Mouse (Mus musculus) heart, embryonic 12.5 days (tissue): ENCODE results near the gene Ift140. TPM values are rescaled to one million over a fixed set of nuclear protein-coding genes. Genes with fewer than 3 reads are reported as not detected.
A peak's percentile ranks its signal among the peaks of the same experiment; 100 is the strongest.

Experiments
- ATAC-seq: fragments of 200-750 bp; cut with Nextera tagmentation; 2 replicates; pipeline ENCODE4 v1.8.0; 2017; ENCODE audit warnings: moderate TSS enrichment, moderate library complexity; ENCODE audit not compliant: insufficient number of reproducible peaks, low FRiP score
- H3K27ac ChIP-seq: fragments of 300-500 bp; sonication (generic); 2 replicates; pipeline ENCODE4 v1.5.1; 2016; ENCODE audit warnings: mild to moderate bottlenecking, moderate library complexity; ENCODE audit not compliant: poor library complexity, severe bottlenecking
- H3K27me3 ChIP-seq: fragments of 300-500 bp; sonication (generic); replicated peaks from 2 replicates; pipeline ENCODE4 v1.6.1; 2016; ENCODE audit warnings: mild to moderate bottlenecking, moderate library complexity
- H3K36me3 ChIP-seq: fragments of 300-500 bp; sonication (generic); 2 replicates; pipeline ENCODE4 v1.6.1; 2016; ENCODE audit warnings: mild to moderate bottlenecking, moderate library complexity
- H3K4me1 ChIP-seq: fragments of 300-500 bp; sonication (generic); replicated peaks from 2 replicates; pipeline ENCODE4 v1.6.1; 2016; ENCODE audit warnings: mild to moderate bottlenecking
- H3K4me2 ChIP-seq: fragments of 300-500 bp; sonication (generic); 2 replicates; pipeline ENCODE4 v1.6.1; 2016; ENCODE audit warnings: mild to moderate bottlenecking, moderate library complexity
- H3K4me3 ChIP-seq: fragments of 300-500 bp; sonication (generic); 2 replicates; pipeline ENCODE4 v1.5.1; 2016; ENCODE audit warnings: mild to moderate bottlenecking
- H3K9ac ChIP-seq: fragments of 300-500 bp; sonication (generic); 2 replicates; pipeline ENCODE4 v1.6.1; 2016; ENCODE audit warnings: mild to moderate bottlenecking, moderate library complexity
- H3K9me3 ChIP-seq: fragments of 300-500 bp; sonication (generic); replicated peaks from 2 replicates; pipeline ENCODE4 v1.6.1; 2016; ENCODE audit warnings: mild to moderate bottlenecking, moderate library complexity
- WGBS: fragments of 180-500 bp; shearing (Covaris S2); methylation state at CpG from one replicate; pipeline ENCODE4 v1.1.7; 2016; 5-methylcytosine and 5-hydroxymethylcytosine counted together
- polyA plus RNA-seq: library from polyadenylated mRNA; unstranded; fragments of >200 nt; fragmentation: Nextera tagmentation; extraction: Ambion mirVana; gene quantifications from 2 replicates; pipeline ENCODE4 v1.2.1, GENCODE M21; 2016

The Ift140 gene
- polyA plus RNA-seq, result 14.4 and 14.8 TPM in 2 replicates

DNA sequence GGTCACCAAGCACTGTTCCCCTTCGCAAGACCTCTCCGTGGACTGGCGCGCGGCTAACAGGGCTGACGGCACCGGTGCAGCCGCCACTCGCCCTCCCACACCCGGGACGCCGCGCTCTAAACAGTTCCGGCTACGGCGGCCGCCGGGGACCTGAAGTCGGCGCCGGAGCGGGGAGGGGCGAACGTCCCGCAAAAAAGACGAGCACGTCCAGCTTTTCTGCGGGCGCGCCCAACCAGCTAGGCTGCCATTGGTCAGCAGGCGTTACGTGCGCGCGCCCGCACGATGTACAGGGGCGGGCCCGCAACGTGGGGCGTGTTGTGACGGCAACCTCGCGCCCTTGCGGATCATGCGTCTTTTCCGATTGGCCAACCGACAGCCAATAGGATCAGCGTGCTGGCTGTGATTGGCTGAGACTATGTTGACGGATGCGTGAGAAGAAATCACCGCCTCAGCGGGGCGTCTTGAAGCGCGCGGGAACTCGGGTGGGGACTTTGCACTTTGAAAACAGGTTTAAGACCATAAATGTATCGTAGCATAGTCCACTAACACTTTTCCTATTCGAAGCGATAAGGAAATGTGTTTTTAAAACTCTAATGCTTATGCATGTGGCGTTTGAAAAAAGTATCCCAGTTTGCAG is at the start of gene Ift140, which contains the start of gene Cramp1l:
Gene Ift140, plus strand, starts transcription at position 431 of the 637 bp plus-strand sequence.
Gene Cramp1l, minus strand, starts transcription at position 134 of the 637 bp plus-strand sequence.
- H3K9ac ChIP-seq, result peak within 1 kb of the TSS; percentile 96
- peak within 1 kb of the TSS; percentile 98 for H3K4me2 ChIP-seq
- peak; percentile 97 for ATAC-seq
- H3K4me1 ChIP-seq, result peaks cover 11% of the 10 kb centered on the region
- no peaks in the 10 kb centered on the region for H3K9me3 ChIP-seq
- peak within 1 kb of the TSS; percentile 90 for H3K27ac ChIP-seq
- H3K27me3 ChIP-seq, result no peaks in the 10 kb centered on the region
- peaks cover 24% of the 10 kb centered on the region for H3K36me3 ChIP-seq
- H3K4me3 ChIP-seq, result peak within 1 kb of the TSS; percentile 98
- WGBS, result under 1% methylated on average over 62 of the region's 62 CpGs

DNA sequence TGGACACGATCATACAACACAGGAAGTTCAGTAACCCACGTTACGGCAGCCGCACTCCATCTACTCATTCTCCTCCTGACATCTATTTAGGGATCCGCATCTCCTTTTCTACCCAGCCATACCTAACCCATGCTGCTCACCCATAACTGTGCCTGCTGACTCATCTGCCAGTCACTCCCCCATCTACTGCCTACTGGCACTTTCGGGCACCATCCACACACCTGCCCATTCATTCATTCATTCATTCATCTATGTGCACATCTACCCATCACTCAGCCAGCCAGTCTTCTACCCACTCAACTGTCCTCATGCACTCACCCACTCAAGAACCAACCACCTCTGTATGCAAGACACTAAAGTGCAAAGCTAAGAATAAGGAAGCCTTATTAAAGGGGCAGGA is 28.7 kb upstream of the Ift140 start:
- no peak overlapping the region for H3K4me2 ChIP-seq
- no peaks in the 10 kb centered on the region for H3K27me3 ChIP-seq
- no peaks in the 10 kb centered on the region for H3K4me1 ChIP-seq
- H3K9me3 ChIP-seq, result no peaks in the 10 kb centered on the region
- H3K27ac ChIP-seq, result no peak overlapping the region
- H3K36me3 ChIP-seq, result peaks cover 91% of the 10 kb centered on the region
- no peak overlapping the region for H3K4me3 ChIP-seq
- no peak overlapping the region for H3K9ac ChIP-seq
- no peak for ATAC-seq
- 94% methylated on average over 6 of the region's 6 CpGs for WGBS

DNA sequence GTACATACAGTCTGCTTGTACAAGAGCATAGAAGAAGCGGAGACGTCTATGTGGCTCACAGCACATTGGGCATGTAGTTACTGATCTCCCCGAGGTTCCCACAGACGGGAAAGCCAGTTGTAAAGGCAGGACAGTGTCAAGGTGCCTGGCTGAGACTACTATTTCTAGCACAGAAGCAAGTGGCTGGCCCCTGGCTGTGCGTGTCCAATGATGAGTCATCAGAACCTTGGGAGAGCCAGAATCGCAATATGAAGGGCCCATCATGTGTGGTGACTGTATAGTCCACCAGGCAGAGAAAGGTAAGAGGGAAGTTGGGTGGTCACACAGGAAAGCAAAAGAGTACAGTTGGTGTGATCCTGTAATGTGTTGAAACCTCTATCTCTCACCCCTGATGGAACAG is 21.2 kb upstream of the Ift140 start:
- no peak for ATAC-seq
- WGBS, result 91% methylated on average over 6 of the region's 6 CpGs
- Histone ChIP-seq H3K9ac (no peak overlapping the region), H3K27me3 (no peaks in the 10 kb centered on the region), H3K4me3 (no peak overlapping the region), H3K36me3 (peaks cover 92% of the 10 kb centered on the region), H3K27ac (no peak overlapping the region), H3K4me2 (no peak overlapping the region), H3K9me3 (no peaks in the 10 kb centered on the region), H3K4me1 (no peaks in the 10 kb centered on the region)

DNA sequence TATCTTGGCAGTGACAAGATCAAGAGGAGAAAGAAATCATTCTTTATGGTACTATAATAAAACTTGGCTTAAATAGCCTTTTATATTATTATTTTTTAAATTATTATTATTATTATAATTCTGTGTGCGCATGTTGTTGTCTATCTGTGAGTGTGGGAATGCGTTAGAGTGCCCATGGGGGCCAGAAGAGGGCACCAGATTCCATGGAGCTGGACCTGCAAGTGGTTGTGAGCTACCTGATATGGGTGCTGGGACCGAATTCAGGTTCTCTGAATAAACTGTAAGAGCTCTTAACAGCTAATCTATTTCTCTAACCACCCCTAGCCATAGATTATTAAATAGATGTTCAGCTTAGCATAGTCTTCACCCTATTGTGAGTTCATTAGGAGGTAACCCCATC is 10.8 kb upstream of the Ift140 start:
- Histone ChIP-seq H3K4me3 (no peak overlapping the region), H3K4me2 (no peak overlapping the region), H3K27ac (no peak overlapping the region), H3K36me3 (peaks cover 81% of the 10 kb centered on the region), H3K27me3 (no peaks in the 10 kb centered on the region), H3K9me3 (no peaks in the 10 kb centered on the region), H3K9ac (no peak overlapping the region), H3K4me1 (0 out of 2 replicates have a peak, but pooled peaks cover 4% of the 10 kb centered on the region)
- no peak for ATAC-seq
- 93% methylated on average over 3 of the region's 3 CpGs for WGBS

DNA sequence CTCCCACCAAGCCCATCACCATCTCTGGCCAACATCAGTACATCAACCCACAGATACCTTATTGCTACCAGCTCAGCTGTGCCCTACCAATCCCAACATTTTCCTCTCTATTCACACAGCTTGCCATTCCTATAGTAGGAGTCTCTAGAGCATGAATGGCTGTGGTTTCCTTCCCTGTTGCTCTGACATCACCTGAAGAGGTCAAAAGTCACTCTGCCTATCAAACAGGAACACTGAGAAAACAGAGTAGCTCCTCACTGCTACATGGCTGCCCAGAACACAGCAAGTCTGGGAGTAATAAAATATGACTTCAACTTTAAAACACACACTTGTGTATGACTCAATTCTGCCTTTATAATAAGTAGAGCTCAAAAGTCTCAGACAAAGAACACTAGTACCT is 8.4 kb upstream of the Ift140 start:
- Histone ChIP-seq H3K4me2 (no peak overlapping the region), H3K4me3 (no peak overlapping the region), H3K4me1 (0 out of 2 replicates have a peak, but pooled peaks cover 4% of the 10 kb centered on the region), H3K27me3 (no peaks in the 10 kb centered on the region), H3K9ac (no peak overlapping the region), H3K36me3 (peaks cover 78% of the 10 kb centered on the region), H3K27ac (no peak overlapping the region), H3K9me3 (no peaks in the 10 kb centered on the region)
- ATAC-seq, result no peak

DNA sequence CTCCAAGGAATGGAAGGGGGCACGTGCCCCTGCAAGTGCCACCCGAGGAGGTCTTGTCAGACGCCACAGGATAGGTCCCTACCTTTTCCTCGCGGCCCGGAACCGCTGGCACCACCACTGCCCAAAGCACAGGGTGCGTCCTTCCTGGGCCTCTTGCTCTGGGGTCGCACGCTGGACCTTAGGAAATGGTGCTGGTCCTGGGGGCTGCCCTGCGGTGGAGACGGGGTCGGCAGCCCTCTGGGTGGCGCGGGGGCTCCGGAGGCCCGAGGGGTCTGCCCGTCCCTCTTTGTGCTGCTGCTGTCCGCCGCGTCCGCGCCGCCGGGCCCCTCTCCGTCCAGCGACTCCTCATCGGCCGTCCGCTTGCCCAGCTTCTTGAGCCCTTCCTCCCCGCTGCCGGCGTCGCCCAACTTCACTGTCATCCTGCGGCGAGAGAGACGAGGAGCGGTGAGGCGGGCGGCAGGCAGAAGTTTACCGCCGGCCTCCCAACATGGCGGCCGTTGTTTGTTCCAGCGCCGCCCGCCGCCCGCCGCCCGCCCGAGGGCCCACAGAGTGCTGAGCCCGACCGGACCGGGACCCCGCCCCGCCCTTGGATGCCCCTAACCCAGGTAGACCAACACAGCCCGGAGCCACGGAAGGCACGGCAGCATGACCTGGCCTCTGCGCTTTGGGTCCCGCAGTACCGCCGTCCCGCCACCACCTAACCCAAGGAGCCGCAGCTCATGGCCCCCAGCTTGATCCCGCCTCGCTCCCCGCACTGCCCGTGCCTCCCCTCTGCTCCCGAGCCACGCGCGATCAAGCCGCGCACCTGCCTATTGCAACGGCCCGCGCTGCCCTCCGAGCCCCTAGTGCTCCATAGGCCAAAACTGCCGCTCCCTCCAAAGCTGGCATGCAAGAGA is 2.0 kb upstream of the Ift140 start:
- WGBS, result under 1% methylated on average over 69 of the region's 81 CpGs
- Histone ChIP-seq H3K4me1 (peaks cover 11% of the 10 kb centered on the region), H3K27ac (peak overlapping the region; percentile 90), H3K9me3 (no peaks in the 10 kb centered on the region), H3K27me3 (no peaks in the 10 kb centered on the region), H3K4me3 (peak overlapping the region; percentile 98), H3K9ac (peak overlapping the region; percentile 96), H3K4me2 (peak overlapping the region; percentile 98), H3K36me3 (peaks cover 28% of the 10 kb centered on the region)
- ATAC-seq, result no peak

DNA sequence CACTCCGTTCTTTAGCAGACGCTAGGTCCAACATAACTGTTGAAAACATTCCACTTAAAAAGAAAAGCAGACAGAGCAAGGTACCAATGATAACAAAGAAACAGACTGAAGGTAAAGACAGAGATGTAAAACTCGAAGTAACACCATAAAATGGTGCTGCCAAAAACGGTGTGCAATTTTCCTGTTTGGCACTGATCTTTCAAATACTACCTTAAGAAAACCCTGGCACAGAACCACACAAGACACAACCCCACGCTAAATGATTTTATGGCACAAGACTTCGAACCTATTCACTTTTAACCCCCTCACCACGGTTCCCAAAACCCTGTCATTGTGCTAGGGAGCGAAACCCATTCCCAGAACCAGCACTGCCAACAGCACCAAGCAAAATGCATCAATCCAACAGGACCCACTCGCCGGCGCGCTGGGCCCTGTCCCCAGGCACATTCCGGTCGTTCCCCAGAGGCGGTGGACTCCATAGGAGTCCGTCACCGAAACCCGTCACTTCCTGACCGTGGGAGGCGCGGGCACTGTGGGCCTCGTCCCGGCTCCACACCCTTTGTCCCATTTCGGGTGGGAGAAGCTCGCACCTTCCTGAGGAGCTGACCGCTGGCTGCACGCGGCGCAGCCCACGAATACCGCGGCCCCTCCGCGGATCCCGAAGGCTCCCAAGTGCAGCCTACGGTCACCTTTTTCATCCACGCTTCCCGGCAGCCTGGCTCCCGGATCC is 879 bp upstream of the Ift140 start:
- under 1% methylated on average over 39 of the region's 39 CpGs for WGBS
- H3K27me3 ChIP-seq, result no peaks in the 10 kb centered on the region
- peak overlapping the region; percentile 96 for H3K9ac ChIP-seq
- H3K4me2 ChIP-seq, result peak overlapping the region; percentile 98
- 0 out of 2 replicates have a peak, but pooled peaks have one; percentile 7 for ATAC-seq
- H3K4me1 ChIP-seq, result peaks cover 11% of the 10 kb centered on the region
- H3K4me3 ChIP-seq, result peak overlapping the region; percentile 98
- H3K36me3 ChIP-seq, result peaks cover 25% of the 10 kb centered on the region
- peak overlapping the region; percentile 90 for H3K27ac ChIP-seq
- H3K9me3 ChIP-seq, result no peaks in the 10 kb centered on the region

DNA sequence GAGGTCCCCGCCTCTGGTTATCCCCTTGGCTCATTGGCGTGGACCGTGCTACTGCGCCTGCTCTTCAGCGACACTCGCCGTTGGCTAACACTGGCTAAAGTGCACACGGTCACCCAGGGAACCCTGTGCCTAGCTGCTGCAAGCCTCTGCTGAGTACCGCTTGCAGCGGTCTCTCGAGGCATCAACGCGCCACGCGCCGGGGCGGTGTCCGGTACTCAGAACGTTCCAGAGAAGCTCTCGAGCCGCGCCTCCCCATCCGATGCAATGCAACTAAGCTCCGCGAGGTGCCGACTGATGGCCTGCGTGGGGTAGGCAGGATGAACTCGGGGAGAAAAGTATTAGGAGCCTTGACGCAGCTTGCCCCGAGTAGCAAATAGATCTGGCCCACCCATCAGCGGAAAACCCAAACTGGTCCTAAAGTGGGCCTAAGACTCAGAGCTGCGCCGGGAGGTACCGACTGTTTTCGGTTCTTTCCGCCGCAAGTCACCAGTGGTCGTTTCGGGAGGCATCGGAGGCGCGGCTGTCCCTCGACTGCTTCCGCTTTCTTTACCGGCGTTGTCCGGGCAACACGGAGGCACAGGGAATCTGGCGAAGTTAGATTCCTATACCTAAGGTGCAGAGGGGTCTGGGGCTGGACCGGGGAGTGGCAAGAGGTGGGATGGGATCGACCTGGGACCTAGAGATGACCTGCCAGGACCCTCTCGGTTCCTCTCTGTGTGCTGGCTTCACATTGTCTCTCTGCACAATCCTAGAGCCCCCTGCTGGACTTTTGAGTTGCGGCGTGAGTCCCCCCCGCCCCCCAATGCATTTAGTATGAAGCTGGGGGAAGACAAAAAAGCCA is 627 bp downstream of the Ift140 start:
- Histone ChIP-seq H3K27ac (peak overlapping the region; percentile 84), H3K9me3 (no peaks in the 10 kb centered on the region), H3K4me3 (peak overlapping the region; percentile 98), H3K9ac (peak overlapping the region; percentile 81), H3K4me1 (peaks cover 11% of the 10 kb centered on the region), H3K4me2 (peak overlapping the region; percentile 98), H3K36me3 (peaks cover 18% of the 10 kb centered on the region), H3K27me3 (no peaks in the 10 kb centered on the region)
- peak; percentile 81 for ATAC-seq
- WGBS, result under 1% methylated on average over 55 of the region's 55 CpGs

DNA sequence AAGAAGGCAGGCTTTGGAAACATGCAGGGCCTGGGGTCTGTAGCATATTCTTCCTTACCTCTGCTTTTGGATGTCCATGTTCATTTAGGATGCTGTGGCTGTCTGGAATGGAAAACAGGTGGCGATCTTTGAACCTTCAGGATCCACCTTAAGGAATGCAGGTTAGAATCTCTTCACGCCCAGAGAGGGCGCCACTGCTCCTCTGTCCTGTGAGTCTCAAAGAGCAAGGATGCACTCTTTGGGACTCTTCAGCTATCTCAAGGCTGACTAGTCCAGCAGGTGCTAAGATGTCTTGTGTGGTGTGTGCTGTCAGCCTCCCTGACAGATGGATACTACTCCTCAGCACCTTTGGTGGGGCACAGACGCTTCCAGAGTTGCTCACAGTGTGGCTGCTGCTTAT is 20.3 kb downstream of the Ift140 start:
- Histone ChIP-seq H3K9me3 (no peaks in the 10 kb centered on the region), H3K27ac (no peak overlapping the region), H3K27me3 (no peaks in the 10 kb centered on the region), H3K4me1 (0 out of 2 replicates have a peak, but pooled peaks cover 5% of the 10 kb centered on the region), H3K4me3 (no peak overlapping the region), H3K9ac (no peak overlapping the region), H3K4me2 (no peak overlapping the region), H3K36me3 (peaks cover 57% of the 10 kb centered on the region)
- no peak for ATAC-seq
- WGBS, result 50% methylated on average over 4 of the region's 4 CpGs

DNA sequence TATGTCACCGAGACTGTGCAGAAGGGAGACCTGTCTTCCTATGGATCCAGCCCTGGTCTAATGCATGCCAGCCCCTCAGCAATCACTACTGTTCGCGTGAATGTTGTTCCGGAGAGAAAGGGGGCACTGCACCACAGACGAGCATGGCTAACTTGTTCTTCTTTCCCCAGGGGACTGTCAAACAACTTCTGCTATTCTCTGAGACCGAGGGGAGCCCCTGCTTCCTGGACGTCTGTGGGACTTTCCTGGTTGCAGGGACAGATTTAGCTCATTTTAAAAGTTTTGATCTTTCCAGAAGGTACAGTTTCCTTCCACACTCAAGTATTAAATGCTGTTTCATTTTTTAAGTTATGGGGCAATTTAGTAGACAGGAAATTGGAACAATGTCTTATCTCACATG is 29.0 kb downstream of the Ift140 start:
- Histone ChIP-seq H3K9me3 (no peaks in the 10 kb centered on the region), H3K4me2 (no peak overlapping the region), H3K27me3 (no peaks in the 10 kb centered on the region), H3K9ac (no peak overlapping the region), H3K27ac (no peak overlapping the region), H3K36me3 (peaks cover 21% of the 10 kb centered on the region), H3K4me3 (no peak overlapping the region), H3K4me1 (no peaks in the 10 kb centered on the region)
- 67% methylated on average over 7 of the region's 7 CpGs for WGBS
- no peak for ATAC-seq
